Comparison of ENCODE assay signal across 8 mouse cellular contexts in genomic region chr9:44655098-44656066, GRCm38 (mm10). TPM values are rescaled to one million over a fixed set of nuclear protein-coding genes. Genes with fewer than 3 reads are reported as not detected.
A peak's percentile ranks its signal among the peaks of the same experiment; 100 is the strongest.
DNase-seq lines count a peak whose midpoint lies in the region; ATAC-seq and TF ChIP-seq lines count a peak whose summit lies in the region.

No protein-coding gene starts in this region.

- H3K36me3 ChIP-seq in forebrain, postnatal 0 days (ENCODE audit: insufficient read depth) = no peaks in the 10 kb centered on the region
- H3K36me3 ChIP-seq in hindbrain, embryonic 12.5 days = no peaks in the 10 kb centered on the region

- WGBS in forebrain, postnatal 0 days = 26% methylated on average over 26 of the region's 26 CpGs
- 29% methylated on average over 26 of the region's 26 CpGs for WGBS in hindbrain, embryonic 12.5 days

- no peak overlapping the region for H3K4me3 ChIP-seq in forebrain, postnatal 0 days (ENCODE audit: low read depth, low read length)
- H3K4me3 ChIP-seq in hindbrain, embryonic 12.5 days = no peak overlapping the region

- peak; percentile 59; the same call in 1 of the 2 replicates for ATAC-seq in forebrain, postnatal 0 days
- no peak for ATAC-seq in hindbrain, embryonic 12.5 days (ENCODE audit: low FRiP score)

- H3K9ac ChIP-seq in forebrain, postnatal 0 days = no peak overlapping the region
- no peak overlapping the region for H3K9ac ChIP-seq in hindbrain, embryonic 12.5 days

- no peaks in the 10 kb centered on the region for H3K9me3 ChIP-seq in forebrain, postnatal 0 days (ENCODE audit: low read length)
- no peaks in the 10 kb centered on the region for H3K9me3 ChIP-seq in hindbrain, embryonic 12.5 days (replicated peaks)

- H3K27me3 ChIP-seq in forebrain, postnatal 0 days (ENCODE audit: insufficient read depth, low read length) = no peaks in the 10 kb centered on the region
- no peaks in the 10 kb centered on the region for H3K27me3 ChIP-seq in hindbrain, embryonic 12.5 days

- no peaks in the 10 kb centered on the region for H3K4me1 ChIP-seq in forebrain, postnatal 0 days (ENCODE audit: insufficient read depth)
- peaks cover 5% of the 10 kb centered on the region; the same call in 1 of the 2 replicates for H3K4me1 ChIP-seq in hindbrain, embryonic 12.5 days

- peak; percentile 33 for DNase-seq in left cerebral cortex, adult 11 months (ENCODE audit: low spot score)
- DNase-seq in left cerebral cortex, adult 8-10 months (ENCODE audit: low spot score in 2 of 2) = no peak
- peak; percentile 71 for DNase-seq in cerebellum, adult 8-10 months
- peak; percentile 82 for DNase-seq in forebrain, postnatal 0 days
- peak; percentile 48 to 70 for DNase-seq in layer of hippocampus, postnatal 14 days (ENCODE audit: low spot score in 2 of 2)
- peak; percentile 73 for DNase-seq in lung, postnatal 25 days (ENCODE audit: low spot score)
- peak; percentile 59 to 74 for DNase-seq in right cerebral cortex, postnatal 10 days (ENCODE audit: low spot score in 2 of 2)

- TF ChIP-seq CTCF in forebrain, postnatal 0 days (IDR thresholded peaks at IDR 0.05; ENCODE audit: low read depth) = peak; percentile 80

- H3K27ac ChIP-seq in forebrain, postnatal 0 days (ENCODE audit: low read depth, low read length) = no peak overlapping the region
- peak overlapping the region; percentile 44; the same call in 1 of the 2 replicates for H3K27ac ChIP-seq in hindbrain, embryonic 12.5 days

- peak overlapping the region; percentile 20; the same call in 1 of the 2 replicates for H3K4me2 ChIP-seq in forebrain, postnatal 0 days (ENCODE audit: low read depth)
- peak overlapping the region; percentile 43 for H3K4me2 ChIP-seq in hindbrain, embryonic 12.5 days (replicated peaks)

RNA-seq across cellular contexts. Expression of gene Treh, which starts 17.7 kb away (rescaled TPM):
- total RNA-seq in left cerebral cortex, adult 8-10 months (2022) = under 1 TPM in 1 of 4 experiments, not detected in 3; 0.28 TPM
- not detected in 2 replicates for total RNA-seq in forebrain, postnatal 0 days (2014; rRNA removed)
- not detected in 2 replicates for polyA plus RNA-seq in forebrain, postnatal 0 days (2015; fragmentation: Nextera tagmentation; extraction: Ambion mirVana)
- not detected in 2 replicates for polyA plus RNA-seq in hindbrain, embryonic 12.5 days (2016; fragmentation: Nextera tagmentation; extraction: Ambion mirVana)
- total RNA-seq in layer of hippocampus, postnatal 14 days (2021) = not detected

RNA-seq across cellular contexts. Expression of gene Ddx6, which starts 50.7 kb away (rescaled TPM):
- 100 to 1,000 TPM; 137 to 157 (median 145) TPM for total RNA-seq in left cerebral cortex, adult 8-10 months (2022)
- total RNA-seq in forebrain, postnatal 0 days (2014; rRNA removed) = 59.2 and 76.2 TPM in 2 replicates
- polyA plus RNA-seq in forebrain, postnatal 0 days (2015; fragmentation: Nextera tagmentation; extraction: Ambion mirVana) = 11.1 and 18.3 TPM in 2 replicates
- 25.9 and 26.8 TPM in 2 replicates for polyA plus RNA-seq in hindbrain, embryonic 12.5 days (2016; fragmentation: Nextera tagmentation; extraction: Ambion mirVana)
- 100 to 1,000 TPM; 107 TPM for total RNA-seq in layer of hippocampus, postnatal 14 days (2021)

Comparison
In these comparisons a context has a peak if more than half of its experiments do, and no peak if none do; other contexts are left out.
1. DNase-seq: peak in left cerebral cortex, adult 11 months (single experiment), cerebellum, adult 8-10 months (single experiment), forebrain, postnatal 0 days (single experiment), layer of hippocampus, postnatal 14 days (2 of 2), lung, postnatal 25 days (single experiment) and right cerebral cortex, postnatal 10 days (2 of 2); none in left cerebral cortex, adult 8-10 months (0 of 2).